In genomic region chr10:84413310-84413709, GRCm38 (mm10) we compare ENCODE assay signal across 14 mouse cellular contexts. TPM values are rescaled to one million over a fixed set of nuclear protein-coding genes. Genes with fewer than 3 reads are reported as not detected.
A peak's percentile ranks its signal among the peaks of the same experiment; 100 is the strongest.
DNase-seq lines count a peak whose midpoint lies in the region; ATAC-seq lines count a peak whose summit lies in the region.
"Had no signal": no experiment of that assay in that cellular context is flagged by ENCODE, and none has a peak within 500 bp of the region (broad histone marks: within the 10 kb centered on the region; RNA-seq: fewer than 3 reads in every experiment).

No protein-coding gene starts in this region.

- peaks cover 16% of the 10 kb centered on the region; the same call in 1 of the 2 replicates for H3K79me2 ChIP-seq in macrophage (ENCODE audit: inconsistent target)

- peaks cover 44% of the 10 kb centered on the region for H3K4me1 ChIP-seq in forebrain, embryonic 12.5 days
- H3K4me1 ChIP-seq in forebrain, embryonic 10.5 days: peaks cover 40% of the 10 kb centered on the region
- peaks cover 50% of the 10 kb centered on the region for H3K4me1 ChIP-seq in lung, embryonic 15.5 days
- H3K4me1 ChIP-seq: neural tube, embryonic 12.5 days had no signal

- H3K36me3 ChIP-seq in forebrain, embryonic 12.5 days (replicated peaks): peaks cover 11% of the 10 kb centered on the region; the same call in 1 of the 2 replicates
- peaks cover 46% of the 10 kb centered on the region for H3K36me3 ChIP-seq in forebrain, embryonic 10.5 days (replicated peaks)
- H3K36me3 ChIP-seq in lung, embryonic 15.5 days: no peaks in the 10 kb centered on the region
- no peaks in the 10 kb centered on the region for H3K36me3 ChIP-seq in macrophage (ENCODE audit: inconsistent target)
- H3K36me3 ChIP-seq: neural tube, embryonic 12.5 days had no signal

- no peak for ATAC-seq in forebrain, embryonic 12.5 days (ENCODE audit: low FRiP score)
- no peak for ATAC-seq in lung, embryonic 15.5 days (ENCODE audit: borderline replicate concordance, extremely low read depth, low FRiP score, low TSS enrichment)
- no peak for ATAC-seq in inflammation-experienced regulatory T-cells, adult 6 months

- H3K4me3 ChIP-seq in forebrain, embryonic 12.5 days (replicated peaks): no peak overlapping the region
- H3K4me3 ChIP-seq in forebrain, embryonic 10.5 days: no peak overlapping the region
- no peak overlapping the region for H3K4me3 ChIP-seq in lung, embryonic 15.5 days
- no peak overlapping the region for H3K4me3 ChIP-seq in macrophage (ENCODE audit: inconsistent target)
- H3K4me3 ChIP-seq: embryonic facial prominence, embryonic 13.5 days; limb, embryonic 15.5 days; neural tube, embryonic 12.5 days had no signal

- no peaks in the 10 kb centered on the region for H3K27me3 ChIP-seq in forebrain, embryonic 12.5 days
- H3K27me3 ChIP-seq in forebrain, embryonic 10.5 days (ENCODE audit: poor library complexity, severe bottlenecking): no peaks in the 10 kb centered on the region
- H3K27me3 ChIP-seq in lung, embryonic 15.5 days: no peaks in the 10 kb centered on the region
- H3K27me3 ChIP-seq: embryonic facial prominence, embryonic 13.5 days; limb, embryonic 15.5 days; neural tube, embryonic 12.5 days had no signal

- no peak overlapping the region for H3K9ac ChIP-seq in forebrain, embryonic 12.5 days
- no peak overlapping the region for H3K9ac ChIP-seq in lung, embryonic 15.5 days
- H3K9ac ChIP-seq: embryonic facial prominence, embryonic 13.5 days; hindbrain, embryonic 14.5 days; limb, embryonic 15.5 days; neural tube, embryonic 12.5 days had no signal

- DNase-seq in forebrain, embryonic 10.5 days (ENCODE audit: extremely low spot score, low spot score): no peak
- no peak for DNase-seq in lung, postnatal 4 days
- peak; percentile 93 for DNase-seq in cerebellum, adult 9-10 months
- DNase-seq in spleen, postnatal 36 days (ENCODE audit: low spot score in 2 of 2): no peak
- DNase-seq: kidney, postnatal 25 days; right cerebral cortex, postnatal 25 days had no signal

- H3K27ac ChIP-seq in forebrain, embryonic 12.5 days: peak overlapping the region; percentile 27; the same call in 1 of the 2 replicates
- no peak overlapping the region for H3K27ac ChIP-seq in forebrain, embryonic 10.5 days
- H3K27ac ChIP-seq in lung, embryonic 15.5 days: peak overlapping the region; percentile 78
- H3K27ac ChIP-seq in macrophage: peak overlapping the region; percentile 55
- H3K27ac ChIP-seq: embryonic facial prominence, embryonic 13.5 days; hindbrain, embryonic 14.5 days; limb, embryonic 15.5 days; neural tube, embryonic 12.5 days had no signal

- 67% methylated on average over 6 of the region's 6 CpGs for WGBS in forebrain, embryonic 12.5 days
- 89% methylated on average over 6 of the region's 6 CpGs for WGBS in forebrain, embryonic 10.5 days
- WGBS in lung, embryonic 15.5 days: 62% methylated on average over 6 of the region's 6 CpGs
- WGBS in macrophage (ENCODE audit: missing documents): 89% methylated on average over 5 of the region's 6 CpGs

- no peaks in the 10 kb centered on the region for H3K9me3 ChIP-seq in forebrain, embryonic 12.5 days
- H3K9me3 ChIP-seq in forebrain, embryonic 10.5 days: no peaks in the 10 kb centered on the region
- no peaks in the 10 kb centered on the region for H3K9me3 ChIP-seq in lung, embryonic 15.5 days
- H3K9me3 ChIP-seq: embryonic facial prominence, embryonic 13.5 days; limb, embryonic 15.5 days; neural tube, embryonic 12.5 days had no signal

- H3K4me2 ChIP-seq in forebrain, embryonic 12.5 days: no peak overlapping the region
- no peak overlapping the region for H3K4me2 ChIP-seq in lung, embryonic 15.5 days
- H3K4me2 ChIP-seq: embryonic facial prominence, embryonic 13.5 days; hindbrain, embryonic 14.5 days; limb, embryonic 15.5 days; neural tube, embryonic 12.5 days had no signal

RNA-seq across cellular contexts. Expression of gene Nuak1, which starts 27.1 kb away (rescaled TPM):
- polyA plus RNA-seq in forebrain, embryonic 12.5 days (2016; fragmentation: Nextera tagmentation; extraction: Ambion mirVana): 4.4 and 5.3 TPM in 2 replicates
- 2.1 and 2.4 TPM in 2 replicates for polyA plus RNA-seq in forebrain, embryonic 10.5 days (2016; fragmentation: Nextera tagmentation; extraction: Ambion mirVana)
- 2.0 and 2.6 TPM in 2 replicates for polyA plus RNA-seq in lung, embryonic 15.5 days (2015; fragmentation: Nextera tagmentation; extraction: Ambion mirVana)
- total RNA-seq in macrophage (2018; cell fraction: chromatin; rRNA removed): 1 to 10 TPM; 1.2 to 9.6 (median 6.5) TPM
- 1 to 10 TPM; 1.3 to 8.7 (median 5.2) TPM for total RNA-seq in macrophage (2018; cell fraction: cytosol; rRNA removed)
- 10 to 100 TPM in 3 of 26 experiments, 1 to 10 TPM in 23; 2.1 to 13.0 (median 6.1) TPM for total RNA-seq in macrophage (2018; cell fraction: nucleus; rRNA removed)
- 3.9 to 5.7 TPM (median 4.6 TPM) in 3 replicates for polyA plus RNA-seq in macrophage (2018)
- not detected for polyA plus RNA-seq in inflammation-experienced regulatory T-cells, adult 6 months (2017; shearing (Covaris generic))
